Mouse (Mus musculus) gonadal fat pad, adult 2 months (tissue): ENCODE results near the gene Lrpprc. TPM values are rescaled to one million over a fixed set of nuclear protein-coding genes. Genes with fewer than 3 reads are reported as not detected.

Experiments
- DNase-seq: peaks from one replicate; pipeline ENCODE4 v3.0.0-alpha.2; 2012; ENCODE audit warnings: low read depth
- polyA plus RNA-seq: library from polyadenylated mRNA; depleted of rRNA; stranded (reverse); fragments of >200 nt; gene quantifications from 2 replicates; pipeline ENCODE4 v1.2.3, GENCODE M21; 2012; rRNA removed

Gene Lrpprc
- polyA plus RNA-seq, 1 experiment = 8.1 TPM

GRCm38 (mm10) chr17:84672376-84673369, 117.9 kb downstream of the Lrpprc start:
- no peak for DNase-seq

GRCm38 (mm10) chr17:84667848-84668247, 122.7 kb downstream of the Lrpprc start:
- DNase-seq = no peak

- DNase-seq = no peak
These were observed 124.9 kb downstream of the Lrpprc start for GRCm38 (mm10) chr17:84665691-84666090.

- DNase-seq = no peak
These were observed 125.5 kb downstream of the Lrpprc start for GRCm38 (mm10) chr17:84665053-84665452.

GRCm38 (mm10) chr17:84658951-84659350, 131.6 kb downstream of the Lrpprc start:
- no peak for DNase-seq

- DNase-seq = no peak
These were observed 132.4 kb downstream of the Lrpprc start for GRCm38 (mm10) chr17:84658195-84658594.

GRCm38 (mm10) chr17:84657782-84658181, 132.8 kb downstream of the Lrpprc start:
- no peak for DNase-seq

- DNase-seq = no peak
These were observed 133.2 kb downstream of the Lrpprc start for GRCm38 (mm10) chr17:84657422-84657732.

GRCm38 (mm10) chr17:84656653-84657421, 133.8 kb downstream of the Lrpprc start:
- no peak for DNase-seq

GRCm38 (mm10) chr17:84656205-84656604, 134.4 kb downstream of the Lrpprc start:
- no peak for DNase-seq

Other genes with a start within 250 kb of the Lrpprc start
- gene Dync2li1, start 164.3 kb downstream of the Lrpprc start, polyA plus RNA-seq = 4.9 and 5.7 TPM in 2 replicates
- 0.35 and 0.37 TPM in 2 replicates for gene Abcg8, start 114.5 kb downstream of the Lrpprc start, polyA plus RNA-seq
- gene Abcg5, start 107.8 kb downstream of the Lrpprc start, polyA plus RNA-seq = 1.5 and 1.7 TPM in 2 replicates
- gene Ppm1b, start 166.0 kb upstream of the Lrpprc start, polyA plus RNA-seq = 28.5 and 37.3 TPM in 2 replicates
- gene Slc3a1, start 237.6 kb upstream of the Lrpprc start, polyA plus RNA-seq = 0.36 and 0.42 TPM in 2 replicates